Mouse (Mus musculus) erythroblast, adult 5-6 weeks (primary cell): ENCODE measurements around the gene Fam160b1. TPM values are rescaled to one million over a fixed set of nuclear protein-coding genes. Genes with fewer than 3 reads are reported as not detected.

Experiments
- ATAC-seq: replicated peaks from 2 replicates; pipeline ENCODE4 v1.8.0; 2016; ENCODE audit warnings: moderate number of reproducible peaks, mild to moderate bottlenecking, moderate TSS enrichment, inconsistent platforms; ENCODE audit not compliant: poor library complexity, low FRiP score, severe bottlenecking
- total RNA-seq, 2 experiments: library from RNA; stranded (forward) in 1 of 2; stranded (reverse) in 1 of 2; fragments of 150-400 nt in 1 of 2; fragments of 200-764, 138-1000 nt in 1 of 2; gene quantifications; 2 replicates each; pipeline versions ENCODE4 v1.2.3 to v1.2.4; 2015 to 2017; ENCODE audit warnings: low replicate concordance in 2 of 2

Gene Fam160b1
- total RNA-seq, 2 experiments from 2014 or later, result 6.1 to 8.6 TPM

GRCm38 (mm10) chr19:57340900-57341742, 19.4 kb upstream of the Fam160b1 start:
- ATAC-seq, result no peak

GRCm38 (mm10) chr19:57343860-57344259, 16.6 kb upstream of the Fam160b1 start:
- ATAC-seq, result no peak

- no peak for ATAC-seq
These were observed 15.8 kb upstream of the Fam160b1 start for GRCm38 (mm10) chr19:57344678-57345077.

DNA sequence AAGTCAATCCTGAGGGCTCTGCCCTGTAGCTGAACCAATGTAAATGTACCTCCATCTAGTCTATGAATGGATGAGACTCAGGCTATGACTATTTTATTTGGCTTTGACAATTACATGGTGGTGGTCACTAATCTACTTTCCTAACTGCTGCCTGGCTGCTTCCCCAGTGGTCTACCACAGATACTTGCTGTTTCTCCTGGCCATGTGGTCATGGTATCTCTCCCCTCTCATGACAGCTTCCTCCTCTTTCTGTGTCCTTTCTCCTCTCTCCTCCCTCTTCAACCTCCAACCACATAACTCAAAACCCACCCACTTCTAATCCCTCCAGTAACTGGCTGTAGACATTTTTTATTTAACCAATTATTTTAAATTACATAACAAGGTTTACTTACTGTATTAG, 11.4 kb upstream of the Fam160b1 start:
- no peak for ATAC-seq

DNA sequence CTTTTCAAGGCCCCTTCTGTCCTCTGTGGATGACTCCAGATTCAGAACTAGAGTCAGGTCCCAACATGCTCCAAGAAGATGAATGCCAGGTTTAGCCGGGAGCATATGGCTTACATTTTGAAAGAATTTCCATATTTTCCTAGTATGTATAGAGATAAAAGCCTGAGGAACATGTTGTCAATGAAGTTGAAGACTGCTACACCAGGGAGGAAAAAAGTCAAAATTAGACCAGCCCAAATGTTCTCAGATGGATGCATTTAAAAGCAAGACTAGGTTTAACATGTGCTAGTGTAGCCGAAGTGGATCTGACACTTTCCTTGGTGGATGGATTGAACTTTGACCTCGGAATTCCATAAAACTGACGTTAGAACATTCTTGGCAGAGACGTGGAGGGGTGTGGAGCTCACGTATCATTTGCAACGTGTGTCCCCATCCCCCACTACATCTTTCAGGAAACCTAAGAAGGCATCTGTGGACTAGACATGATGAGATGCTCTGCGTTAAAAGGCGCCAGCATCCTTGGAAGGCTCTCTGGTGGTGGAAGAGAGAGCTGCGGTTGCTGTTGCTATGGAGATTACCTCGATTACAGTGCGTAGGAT, 8.0 kb upstream of the Fam160b1 start:
- ATAC-seq, result no peak

GRCm38 (mm10) chr19:57353228-57353627, 7.3 kb upstream of the Fam160b1 start:
- ATAC-seq, result no peak

GRCm38 (mm10) chr19:57354050-57354449, 6.4 kb upstream of the Fam160b1 start:
- no peak for ATAC-seq

GRCm38 (mm10) chr19:57354715-57355114, 5.8 kb upstream of the Fam160b1 start:
- ATAC-seq, result no peak

- no peak for ATAC-seq
These were observed 4.8 kb upstream of the Fam160b1 start for GRCm38 (mm10) chr19:57355451-57356251.

DNA sequence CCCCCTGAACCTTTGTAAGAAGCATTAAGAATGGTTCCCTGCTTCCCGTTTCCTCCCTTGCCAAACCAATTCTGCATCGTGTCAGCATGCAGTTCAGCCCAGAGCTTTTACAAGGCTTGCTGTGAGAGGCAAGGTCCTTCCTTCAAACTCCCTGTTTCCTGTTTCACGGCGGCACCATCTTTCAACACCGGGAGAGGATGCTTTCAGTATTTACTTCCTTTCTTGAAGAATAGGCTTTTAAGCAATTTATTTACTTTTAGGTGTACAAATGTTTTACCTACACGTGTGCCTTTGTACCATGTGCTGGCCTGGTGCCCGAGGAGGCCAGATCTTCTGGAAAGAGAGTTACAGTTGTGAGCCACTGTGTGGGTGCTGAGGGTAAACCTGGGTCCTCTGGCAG, 4.2 kb upstream of the Fam160b1 start:
- ATAC-seq, result no peak

- no peak for ATAC-seq
These were observed 3.2 kb upstream of the Fam160b1 start for GRCm38 (mm10) chr19:57357244-57357643.

DNA sequence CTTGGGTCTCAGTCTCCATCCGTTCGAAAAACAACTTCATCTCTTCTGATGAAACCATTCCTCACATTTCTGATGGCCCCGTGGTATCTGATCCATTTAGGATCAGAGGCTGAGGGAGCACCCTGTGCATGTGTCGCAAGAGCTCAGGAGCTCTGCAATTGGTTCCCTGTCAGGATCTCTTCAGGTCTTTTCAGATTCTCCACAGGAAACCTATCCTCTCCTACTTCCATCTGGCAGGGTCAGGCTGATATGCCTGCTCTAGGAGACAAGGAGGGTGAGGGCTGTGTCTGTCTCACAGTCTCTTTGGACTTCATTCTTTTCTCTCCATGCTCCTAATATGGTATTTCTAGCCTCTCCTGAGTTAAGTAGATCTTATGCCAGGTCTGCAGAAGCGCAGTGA, 2.7 kb upstream of the Fam160b1 start:
- ATAC-seq, result no peak

- ATAC-seq, result peak; percentile 70
These were observed 2.2 kb upstream of the Fam160b1 start for GRCm38 (mm10) chr19:57358322-57358721.

GRCm38 (mm10) chr19:57358836-57359598, 1.5 kb upstream of the Fam160b1 start:
- no peak for ATAC-seq

GRCm38 (mm10) chr19:57359701-57360326, 666 bp upstream of the Fam160b1 start:
- ATAC-seq, result 0 out of 2 replicates have a peak, but pooled peaks have one; percentile 29

DNA sequence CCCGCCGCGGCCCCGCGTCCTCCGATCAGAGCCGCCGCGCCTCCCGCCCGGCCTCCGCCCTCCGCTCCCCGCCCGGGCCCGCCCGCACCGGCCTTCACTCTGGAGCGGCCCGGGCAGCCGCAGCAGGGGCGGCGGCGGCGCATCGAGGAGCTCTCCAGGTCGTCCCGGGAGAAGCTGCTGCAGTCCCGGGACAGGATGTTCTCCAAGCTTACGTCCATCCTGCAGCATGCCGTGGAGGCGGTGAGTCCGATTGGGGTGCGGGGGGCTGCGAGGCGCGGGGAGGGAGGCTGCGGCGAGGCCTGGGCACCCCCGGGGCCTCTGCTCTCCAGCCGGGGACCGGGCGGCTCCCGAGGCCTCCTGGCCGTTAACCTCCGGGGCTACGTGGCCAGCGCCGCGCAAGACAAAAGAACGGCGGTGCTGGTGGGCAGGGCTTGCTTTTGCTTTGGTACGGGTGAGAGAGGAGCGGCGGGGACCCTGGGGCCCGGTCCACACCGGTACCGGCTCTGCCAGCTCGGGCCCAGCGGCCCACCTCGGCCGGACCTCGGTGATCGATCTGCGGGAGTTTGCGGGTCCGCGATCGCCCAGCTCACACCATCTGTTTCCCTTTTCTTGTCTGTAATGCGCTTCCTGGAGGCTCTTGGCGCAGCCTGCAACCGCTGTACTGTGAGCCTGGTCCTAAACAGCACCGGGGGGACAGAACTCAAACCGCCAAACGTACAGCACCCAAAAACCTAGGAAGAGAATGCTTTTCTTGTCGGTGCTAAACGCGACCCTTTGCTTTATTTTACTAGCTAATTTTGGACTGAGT, 855 bp downstream of the Fam160b1 start:
- ATAC-seq, result 0 out of 2 replicates have a peak, but pooled peaks have one; percentile 12

- ATAC-seq, result no peak
These were observed 1.4 kb downstream of the Fam160b1 start for GRCm38 (mm10) chr19:57361939-57362307.

GRCm38 (mm10) chr19:57362586-57362985, 2.1 kb downstream of the Fam160b1 start:
- ATAC-seq, result no peak

GRCm38 (mm10) chr19:57363076-57363475, 2.6 kb downstream of the Fam160b1 start:
- ATAC-seq, result no peak
